Mouse (Mus musculus): ENCODE measurements around the gene Ddx46.
"Not testable (repeated sequence)": the region's sequence is repeated elsewhere in the genome, so short reads cannot be mapped to it uniquely, and the experiment has no call there.

Gene Ddx46

DNA sequence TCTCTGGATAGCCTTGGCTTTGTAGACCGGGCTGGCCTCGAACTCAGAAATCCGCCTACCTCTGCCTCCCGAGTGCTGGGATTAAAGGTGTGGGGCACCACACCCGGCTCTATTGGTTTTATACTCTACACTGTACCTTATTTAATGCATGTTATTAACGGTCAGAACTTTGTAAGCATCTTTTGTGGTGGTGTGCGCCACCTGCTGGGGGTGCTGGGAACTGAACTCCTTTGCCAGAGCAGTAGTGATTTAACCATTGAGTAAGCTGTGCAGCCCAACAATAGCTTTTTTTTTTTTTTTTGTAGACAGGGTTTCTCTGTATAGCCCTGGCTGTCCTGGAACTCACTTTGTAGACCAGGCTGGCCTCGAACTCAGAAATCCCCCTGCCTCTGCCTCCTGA, 5.7 kb downstream of the Ddx46 start:
- peak; percentile 84 for DNase-seq

GRCm38 (mm10) chr13:55644525-55644924, 9.7 kb downstream of the Ddx46 start:
- no peak for DNase-seq

GRCm38 (mm10) chr13:55650098-55650497, 15.3 kb downstream of the Ddx46 start:
- DNase-seq: no peak

DNA sequence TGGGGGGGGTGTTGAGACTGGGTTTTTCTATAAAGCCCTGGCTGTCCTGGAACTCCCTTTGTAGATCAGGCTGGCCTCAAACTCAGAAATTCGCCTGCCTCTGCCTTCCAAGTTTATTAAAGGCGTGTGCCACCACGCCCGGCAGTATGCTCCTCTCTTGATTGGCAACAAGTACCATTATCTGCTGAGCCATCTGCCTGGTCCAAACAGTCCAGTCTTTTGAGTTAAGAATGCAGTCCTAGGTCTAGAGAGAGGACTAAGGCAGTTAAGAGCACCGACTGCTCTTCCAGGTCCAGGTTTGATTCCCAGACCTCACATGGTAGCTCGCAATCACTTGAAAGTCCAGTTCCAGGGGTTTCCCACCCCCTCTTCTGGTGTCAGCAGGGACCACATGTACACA, 16.2 kb downstream of the Ddx46 start:
- DNase-seq: no peak

DNA sequence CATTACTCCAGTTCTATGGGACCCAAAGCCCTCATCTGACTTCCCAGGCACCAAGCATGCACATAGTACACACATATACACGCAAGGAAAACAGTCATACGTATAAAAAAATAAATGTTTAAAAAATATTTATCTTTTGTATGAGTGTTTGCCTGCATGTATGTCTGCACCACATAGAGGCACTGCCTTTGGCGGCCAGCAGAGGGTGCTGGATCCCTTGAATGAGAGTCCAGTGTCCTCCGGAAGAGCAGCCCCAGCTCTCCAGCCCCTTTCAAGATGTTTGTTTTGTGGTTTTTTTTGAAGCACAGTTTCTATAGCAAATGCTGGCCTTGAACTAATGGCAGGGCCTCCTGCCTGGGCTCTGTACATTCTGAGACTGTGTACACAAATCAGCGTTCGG, 33.7 kb downstream of the Ddx46 start:
- peak; percentile 63 for DNase-seq

GRCm38 (mm10) chr13:55672711-55673110, 37.9 kb downstream of the Ddx46 start:
- DNase-seq: no peak

DNA sequence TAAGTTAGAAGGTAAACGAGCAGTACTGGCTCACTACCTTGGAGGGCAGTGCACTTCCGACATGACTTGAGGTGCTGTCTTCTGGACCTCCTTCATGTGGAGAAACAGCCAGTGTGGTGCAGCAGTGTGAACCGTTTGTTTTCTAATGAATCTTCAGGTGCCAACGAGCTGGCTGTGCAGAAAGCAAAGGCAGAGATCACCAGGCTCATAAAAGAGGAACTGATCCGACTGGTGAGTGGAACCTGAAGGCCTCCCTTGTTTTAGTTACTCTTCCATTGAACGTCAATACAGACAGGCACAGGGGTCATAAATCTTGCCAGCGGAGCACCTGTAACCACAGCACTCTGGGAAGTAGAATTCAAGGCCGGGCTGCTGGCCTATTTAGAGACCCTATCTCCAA, 42.5 kb downstream of the Ddx46 start:
- DNase-seq: no peak

- DNase-seq: peak; percentile 71
Observed at GRCm38 (mm10) chr13:55682201-55682600, 47.4 kb downstream of the Ddx46 start.

DNA sequence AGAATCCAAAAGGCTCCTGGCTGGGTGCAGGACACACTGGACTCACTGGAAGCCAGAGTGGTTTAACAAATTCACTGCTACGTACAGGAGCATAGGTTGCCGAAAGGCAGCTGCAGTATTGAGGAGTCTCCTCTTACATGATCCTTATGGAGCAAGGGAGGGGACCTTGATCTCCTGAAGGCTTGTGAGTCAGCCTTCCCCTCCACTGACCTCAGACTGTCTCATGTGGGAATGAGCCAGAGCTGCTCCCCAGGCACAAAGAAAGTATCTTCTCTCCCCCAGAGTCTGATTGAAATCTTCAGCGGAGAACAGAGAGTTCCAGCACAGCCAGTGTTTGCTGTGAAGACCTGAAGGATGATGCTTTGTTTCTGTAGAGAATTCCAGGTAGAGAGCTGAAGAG, 48.8 kb downstream of the Ddx46 start:
- DNase-seq: no peak

DNA sequence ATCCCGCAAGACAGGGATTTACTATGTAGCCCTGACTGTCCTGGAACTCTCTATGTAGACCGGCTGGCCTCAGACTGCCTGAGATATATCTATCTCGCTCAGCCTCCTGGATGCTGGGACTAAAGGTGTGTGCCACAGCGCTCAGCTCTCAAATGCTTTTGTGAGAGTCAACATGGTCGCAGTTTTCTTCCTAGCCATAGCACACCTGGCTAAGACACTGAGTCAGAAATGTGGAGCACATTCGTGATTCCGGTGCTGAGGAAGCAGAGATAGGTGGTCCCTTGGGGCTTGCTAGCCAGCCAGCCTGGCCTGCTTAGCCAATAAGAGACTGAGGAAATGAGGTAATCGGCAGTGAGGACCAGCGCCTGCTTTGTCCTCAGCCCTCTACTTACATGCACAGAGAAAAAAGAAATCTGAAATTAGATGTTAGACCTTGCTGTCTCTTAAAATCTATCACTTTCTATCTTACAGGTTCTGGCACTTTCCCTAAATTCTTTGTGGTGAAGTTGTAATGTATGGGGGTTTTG, 51.3 kb downstream of the Ddx46 start:
- no peak for DNase-seq

- no peak for DNase-seq
Observed at GRCm38 (mm10) chr13:55687927-55688602, 53.2 kb downstream of the Ddx46 start.

- peak; percentile 89 for DNase-seq
Observed at GRCm38 (mm10) chr13:55692535-55693242, 57.9 kb downstream of the Ddx46 start, which contains the start of gene B230219D22Rik. Gene B230219D22Rik, plus strand, starts transcription at chr13:55693124.

- no peak for DNase-seq
Observed at GRCm38 (mm10) chr13:55693243-55693721, 58.5 kb downstream of the Ddx46 start.

DNA sequence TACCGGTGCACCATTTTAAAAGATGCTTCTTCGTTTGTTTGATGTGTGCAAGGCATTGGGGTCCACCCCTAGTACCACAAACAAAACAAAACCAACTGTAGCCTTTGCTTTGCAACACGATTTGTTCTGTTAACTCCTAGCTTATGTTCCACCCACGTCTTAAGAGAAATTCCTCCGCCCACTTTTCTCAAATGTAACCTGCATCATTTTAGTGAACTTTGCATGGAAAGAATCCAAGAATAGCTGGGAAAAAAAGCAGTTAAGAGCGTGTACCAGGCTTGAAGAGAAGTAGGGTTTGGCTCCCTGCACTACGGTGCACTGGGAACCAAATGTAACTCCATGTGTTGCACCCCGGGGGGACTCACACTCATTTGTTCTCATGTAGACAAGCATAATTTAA, 59.3 kb downstream of the Ddx46 start:
- DNase-seq: peak; percentile 43

DNA sequence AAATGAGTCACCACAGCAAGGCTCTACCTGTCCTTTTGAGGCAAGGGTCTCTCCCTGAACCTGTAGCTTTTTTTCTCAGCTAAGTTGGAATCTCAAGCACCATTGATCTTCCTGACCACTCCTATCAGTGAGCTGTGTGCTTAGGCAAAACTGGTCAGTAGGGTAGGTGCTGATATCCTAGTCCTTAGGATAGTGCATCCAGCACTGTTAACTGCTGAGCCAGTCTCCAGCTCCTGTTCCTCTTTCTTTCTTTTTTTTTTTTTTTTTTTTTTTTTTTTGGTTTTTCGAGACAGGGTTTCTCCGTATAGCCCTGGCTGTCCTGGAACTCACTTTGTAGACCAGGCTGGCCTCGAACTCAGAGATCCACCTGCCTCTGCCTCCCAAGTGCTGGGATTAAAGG, 61.2 kb downstream of the Ddx46 start:
- DNase-seq: not testable (repeated sequence)

DNA sequence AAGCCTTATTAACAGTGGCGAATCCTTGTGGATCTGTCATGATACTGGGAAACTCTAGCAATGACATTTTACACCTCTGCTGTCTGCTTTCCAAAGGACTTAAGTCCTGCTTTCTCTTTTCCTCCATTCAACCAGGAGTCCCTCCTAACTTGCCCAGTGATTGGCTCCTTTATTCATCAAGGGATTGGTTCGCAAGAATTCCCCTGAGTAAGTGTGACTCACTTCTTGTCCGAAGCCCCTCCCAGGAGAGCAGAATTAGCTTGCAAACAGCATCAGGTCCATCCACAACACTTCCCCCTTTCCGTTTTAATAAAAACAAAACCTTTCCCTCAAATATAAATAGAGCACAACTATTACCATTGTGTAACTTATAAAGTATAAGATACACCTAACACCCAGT, 69.5 kb downstream of the Ddx46 start:
- no peak for DNase-seq

- no peak for DNase-seq
Observed at GRCm38 (mm10) chr13:55712846-55713245, 78.0 kb downstream of the Ddx46 start.

GRCm38 (mm10) chr13:55714501-55715166, 79.8 kb downstream of the Ddx46 start, which contains the start of gene Txndc15:
Gene Txndc15, plus strand, starts transcription at chr13:55714650.
- peak; percentile 89 for DNase-seq

DNA sequence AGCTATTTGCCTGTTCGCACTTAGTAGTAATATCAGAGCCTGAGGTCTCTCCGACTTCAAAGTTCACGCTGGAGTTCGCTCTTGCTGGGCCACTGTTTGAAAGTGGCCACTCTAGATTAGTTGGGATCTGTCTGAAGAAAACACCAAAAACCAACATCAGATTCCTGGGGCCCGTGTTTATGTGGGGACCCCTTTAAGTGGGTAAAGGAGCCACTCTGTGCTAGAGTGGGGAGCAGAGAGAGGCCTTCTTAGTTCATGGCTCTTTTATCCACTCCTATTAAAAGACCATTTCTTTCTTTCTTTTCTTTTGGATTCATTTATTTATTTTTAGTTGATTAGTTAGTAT, 80.3 kb downstream of the Ddx46 start:
- no peak for DNase-seq

DNA sequence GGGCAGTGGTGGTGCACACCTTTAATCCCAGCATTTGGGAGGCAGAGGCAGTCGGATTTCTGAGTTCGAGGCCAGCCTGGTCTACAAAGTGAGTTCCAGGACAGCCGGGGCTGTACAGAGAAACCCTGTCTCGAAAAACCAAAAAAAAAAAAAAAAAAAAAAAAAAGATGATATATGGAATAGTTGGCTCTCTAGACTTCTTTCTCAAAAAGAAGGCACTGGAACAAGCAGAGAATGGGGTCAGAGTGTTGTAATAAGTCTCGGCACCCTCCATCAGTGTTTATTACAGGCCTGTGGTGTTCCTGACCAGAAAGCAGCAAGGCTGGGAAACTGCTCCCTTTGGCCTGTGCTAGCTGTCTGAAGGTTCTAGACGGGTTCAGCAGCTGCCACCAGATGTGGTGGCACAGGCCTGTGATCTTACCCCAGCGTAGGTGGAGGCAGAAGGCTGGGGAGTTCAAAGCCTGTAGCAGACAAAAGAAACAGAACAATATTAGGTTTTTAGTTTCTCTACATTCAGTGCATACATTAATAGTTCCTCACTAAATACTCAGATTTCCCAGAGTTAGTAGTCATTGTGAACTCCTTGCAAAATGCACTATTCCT, 81.2 kb downstream of the Ddx46 start:
- no peak for DNase-seq

DNA sequence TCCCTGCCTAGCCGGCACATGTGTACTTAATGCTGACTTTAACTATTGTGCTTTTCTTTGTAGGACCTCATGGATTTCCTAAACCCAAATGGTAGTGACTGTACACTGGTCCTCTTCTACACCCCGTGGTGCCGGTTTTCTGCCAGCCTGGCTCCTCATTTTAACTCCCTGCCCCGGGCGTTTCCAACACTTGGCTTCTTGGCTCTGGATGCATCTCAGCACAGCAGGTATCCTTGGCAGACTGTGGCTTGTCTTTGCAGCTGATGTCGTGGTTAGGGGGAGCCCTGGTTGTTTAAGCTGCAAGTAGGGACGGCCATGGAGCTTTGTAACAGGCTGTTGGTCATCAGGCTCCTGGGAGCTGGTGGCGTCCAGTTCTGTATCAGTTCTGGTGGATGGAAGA, 86.7 kb downstream of the Ddx46 start:
- DNase-seq: no peak

DNA sequence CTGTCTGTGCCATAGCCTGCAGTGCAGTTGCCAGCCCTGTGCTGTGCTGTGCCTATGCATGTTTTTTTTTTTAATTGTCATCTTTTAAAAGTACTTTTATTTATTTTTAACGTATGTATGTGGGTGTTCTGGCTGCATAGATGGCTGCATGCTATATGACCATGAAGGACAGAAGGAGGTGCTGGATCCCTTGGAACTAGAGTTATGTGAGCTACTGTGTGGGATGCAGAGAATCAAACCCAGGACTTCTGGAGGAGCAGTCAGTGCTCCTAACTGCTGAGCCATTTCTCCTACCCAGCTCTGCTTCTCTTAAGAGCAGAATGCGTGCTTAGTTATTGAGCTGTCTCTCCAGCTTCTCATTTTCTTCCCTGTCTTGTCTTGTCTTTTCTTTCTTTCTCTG, 87.2 kb downstream of the Ddx46 start:
- no peak for DNase-seq

DNA sequence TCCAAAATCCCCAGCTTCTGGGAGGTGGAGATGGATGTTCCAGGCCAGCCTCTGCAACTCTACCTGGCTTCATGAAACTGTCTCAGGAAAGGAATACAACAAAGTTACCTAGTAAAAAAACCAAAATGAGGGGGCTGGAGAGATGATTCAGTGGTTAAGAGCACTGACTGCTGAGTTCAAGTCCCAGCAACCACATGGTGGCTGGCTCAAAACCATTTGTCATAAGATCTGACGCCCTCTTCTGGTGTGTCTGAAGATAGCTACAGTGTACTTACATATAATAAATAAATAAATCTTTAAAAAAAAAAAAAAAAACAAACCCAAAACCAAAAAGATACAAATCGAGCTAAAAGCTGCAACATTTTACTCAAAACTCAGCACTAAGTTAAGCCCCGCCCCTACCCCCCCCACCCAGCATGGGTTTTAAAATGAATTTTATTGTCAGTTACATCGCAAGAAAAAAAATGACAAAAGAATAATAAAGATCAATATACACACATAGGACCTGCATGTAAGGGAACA, 91.8 kb downstream of the Ddx46 start:
- DNase-seq: peak; percentile 32

All from kidney, adult 9 months (tissue).